Comparison of ENCODE assay signal across 10 mouse cellular contexts in genomic region chr10:46827109-46827812, GRCm38 (mm10).
A peak's percentile ranks its signal among the peaks of the same experiment; 100 is the strongest.
DNase-seq lines count a peak whose midpoint lies in the region; ATAC-seq and TF ChIP-seq lines count a peak whose summit lies in the region.
"Had no signal": no experiment of that assay in that cellular context is flagged by ENCODE, and none has a peak within 500 bp of the region (broad histone marks: within the 10 kb centered on the region; RNA-seq: fewer than 3 reads in every experiment).

No protein-coding gene starts in this region.

- peak in 1 of 2 experiments; percentile 13 for DNase-seq in layer of hippocampus, adult 2 months (ENCODE audit: low spot score in 2 of 2)
- no peak for DNase-seq in layer of hippocampus, postnatal 10 days (ENCODE audit: low spot score in 2 of 2)
- peak; percentile 74 for DNase-seq in brain, embryonic 18.5 days (ENCODE audit: low read depth, low spot score)
- peak; percentile 82 for DNase-seq in retina, postnatal 1 day
- no peak for DNase-seq in kidney, postnatal 36 days
- DNase-seq in testis, postnatal 10 days (ENCODE audit: low spot score), result no peak
- no peak for DNase-seq in layer of hippocampus, adult 11-12 months (ENCODE audit: low spot score)
- DNase-seq: gastrocnemius, postnatal 25 days; liver, embryonic 13.5 days had no signal

- peaks cover 5% of the 10 kb centered on the region; the same call in 1 of the 2 replicates for H3K4me1 ChIP-seq in hindbrain, embryonic 16.5 days (ENCODE audit: control insufficient read depth, insufficient read depth, low read depth, low read length)
- H3K4me1 ChIP-seq: liver, embryonic 13.5 days had no signal

- WGBS in hindbrain, embryonic 16.5 days, result 19% methylated on average over 1 of the region's 1 CpGs

- no peak overlapping the region for H3K27ac ChIP-seq in layer of hippocampus, adult 2 months
- H3K27ac ChIP-seq in hindbrain, embryonic 16.5 days (ENCODE audit: low read depth, low read length), result peak overlapping the region; percentile 39; the same call in 1 of the 2 replicates
- H3K27ac ChIP-seq: liver, embryonic 13.5 days had no signal

- H3K27me3 ChIP-seq in hindbrain, embryonic 16.5 days (replicated peaks; ENCODE audit: control insufficient read depth, insufficient read depth, low read length), result no peaks in the 10 kb centered on the region
- H3K27me3 ChIP-seq: liver, embryonic 13.5 days had no signal

- H3K4me2 ChIP-seq in hindbrain, embryonic 16.5 days (ENCODE audit: low read length), result no peak overlapping the region
- H3K4me2 ChIP-seq: liver, embryonic 13.5 days had no signal

- no peaks in the 10 kb centered on the region for H3K9me3 ChIP-seq in hindbrain, embryonic 16.5 days (ENCODE audit: control insufficient read depth, low read length)
- H3K9me3 ChIP-seq: liver, embryonic 13.5 days had no signal

- ATAC-seq in hindbrain, embryonic 16.5 days, result peak; percentile 72

- no peak overlapping the region for H3K9ac ChIP-seq in hindbrain, embryonic 16.5 days (ENCODE audit: low read depth, low read length)
- H3K9ac ChIP-seq: liver, embryonic 13.5 days had no signal

- peak; percentile 76 for TF ChIP-seq CTCF in layer of hippocampus, adult 2 months (conservative IDR thresholded peaks at IDR 0.05)

- no peak overlapping the region for H3K4me3 ChIP-seq in layer of hippocampus, adult 2 months
- no peak overlapping the region for H3K4me3 ChIP-seq in hindbrain, embryonic 16.5 days (ENCODE audit: low read length)
- H3K4me3 ChIP-seq: liver, embryonic 13.5 days had no signal

- H3K36me3 ChIP-seq in hindbrain, embryonic 16.5 days (ENCODE audit: control insufficient read depth, insufficient read depth, low read length), result no peaks in the 10 kb centered on the region
- H3K36me3 ChIP-seq: liver, embryonic 13.5 days had no signal

Comparison
In these comparisons a context has a peak if more than half of its experiments do, and no peak if none do; other contexts are left out.
1. DNase-seq: peak in brain, embryonic 18.5 days (single experiment) and retina, postnatal 1 day (single experiment); none in layer of hippocampus, postnatal 10 days (0 of 2), kidney, postnatal 36 days (0 of 2), testis, postnatal 10 days (single experiment) and layer of hippocampus, adult 11-12 months (single experiment).